Mouse (Mus musculus) midbrain, embryonic 14.5 days (tissue): ENCODE measurements around the gene Rtl10. TPM values are rescaled to one million over a fixed set of nuclear protein-coding genes. Genes with fewer than 3 reads are reported as not detected.
A peak's percentile ranks its signal among the peaks of the same experiment; 100 is the strongest.
"Not testable (repeated sequence)": the region's sequence is repeated elsewhere in the genome, so short reads cannot be mapped to it uniquely, and the experiment has no call there.

Source experiments
- ATAC-seq: fragments of 200-750 bp; cut with Nextera tagmentation; 2 replicates; pipeline ENCODE4 v1.8.0; 2017; ENCODE audit warnings: moderate number of reproducible peaks, moderate library complexity; ENCODE audit not compliant: low FRiP score, low TSS enrichment
- DNase-seq: peaks from one replicate; pipeline ENCODE4 v3.0.0-alpha.2; 2015
- H3K27ac ChIP-seq: fragments of 300-500 bp; sonication (generic); replicated peaks from 2 replicates; pipeline ENCODE4 v1.5.1; 2014; ENCODE audit warnings: mild to moderate bottlenecking, low read depth, low read length, moderate library complexity
- H3K27me3 ChIP-seq: fragments of 300-500 bp; sonication (generic); 2 replicates; pipeline ENCODE4 v1.6.1; 2014; ENCODE audit warnings: low read length, control low read depth, mixed read lengths; ENCODE audit not compliant: control insufficient read depth, insufficient read depth
- H3K36me3 ChIP-seq: fragments of 300-500 bp; sonication (generic); 2 replicates; pipeline ENCODE4 v1.6.1; 2014; ENCODE audit warnings: low read length, control low read depth; ENCODE audit not compliant: control insufficient read depth, insufficient read depth
- H3K4me1 ChIP-seq: fragments of 300-500 bp; sonication (generic); 2 replicates; pipeline ENCODE4 v1.6.1; 2014; ENCODE audit warnings: mild to moderate bottlenecking, antibody characterized with exemption, low read length, control low read depth; ENCODE audit not compliant: control insufficient read depth, insufficient read depth
- H3K4me2 ChIP-seq: fragments of 300-500 bp; sonication (generic); 2 replicates; pipeline ENCODE4 v1.6.1; 2014; ENCODE audit warnings: mild to moderate bottlenecking, low read length, moderate library complexity
- H3K4me3 ChIP-seq: fragments of 300-500 bp; sonication (generic); replicated peaks from 2 replicates; pipeline ENCODE4 v1.5.1; 2014; ENCODE audit warnings: low read depth, low read length
- H3K9ac ChIP-seq: fragments of 300-500 bp; sonication (generic); replicated peaks from 2 replicates; pipeline ENCODE4 v1.6.1; 2014; ENCODE audit warnings: mild to moderate bottlenecking, low read length, moderate library complexity
- H3K9me3 ChIP-seq: fragments of 300-500 bp; sonication (generic); 2 replicates; pipeline ENCODE4 v1.6.1; 2016; ENCODE audit warnings: low read length, control low read depth, mixed read lengths; ENCODE audit not compliant: control insufficient read depth
- WGBS: fragments of 180-500 bp; shearing (Covaris S2); extraction: QIAGEN DNeasy Blood & Tissue Kit; methylation state at CpG from one replicate; pipeline ENCODE4 v1.1.7; 2014; 5-methylcytosine and 5-hydroxymethylcytosine counted together
- polyA plus RNA-seq: library from polyadenylated mRNA; unstranded; fragments of >200 nt; fragmentation: Nextera tagmentation; extraction: Ambion mirVana; gene quantifications from 2 replicates; pipeline ENCODE4 v1.2.1, GENCODE M21; 2014

The Rtl10 gene
- polyA plus RNA-seq, 1 experiment from 2014 or later, result 4.1 TPM

- Histone ChIP-seq H3K4me3 (no peak overlapping the region), H3K4me2 (no peak overlapping the region), H3K27me3 (no peaks in the 10 kb centered on the region), H3K36me3 (peaks cover 5% of the 10 kb centered on the region; the same call in 1 of the 2 replicates), H3K27ac (no peak overlapping the region), H3K9ac (no peak overlapping the region), H3K4me1 (no peaks in the 10 kb centered on the region), H3K9me3 (no peaks in the 10 kb centered on the region)
- no peak for ATAC-seq
- whole genome bisulfite sequencing, result 50% methylated on average over 1 of the region's 1 CpGs
- DNase-seq, result no peak
Measured at GRCm38 (mm10) chr16:18507200-18507549, 8.5 kb downstream of the Rtl10 start.

DNA sequence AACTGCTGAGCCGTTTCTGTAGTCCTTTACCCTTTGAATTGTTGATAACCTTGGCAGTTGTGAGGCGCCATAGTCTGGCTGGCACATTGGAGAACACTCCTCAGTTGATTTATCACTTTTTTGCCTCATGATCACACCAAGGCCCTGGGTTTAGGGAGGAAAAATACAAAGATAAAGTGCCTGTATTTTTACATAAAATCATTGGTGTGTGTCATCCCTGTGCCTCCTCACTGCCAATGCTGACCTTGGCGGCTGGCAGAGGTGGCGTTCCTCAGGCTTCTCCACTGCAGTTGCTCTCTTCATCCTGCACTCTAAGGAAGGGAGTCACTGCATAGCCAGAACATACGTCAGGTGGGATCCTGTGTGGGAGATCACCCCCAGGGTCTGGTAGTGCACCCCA, 13.0 kb downstream of the Rtl10 start:
- no peak overlapping the region for H3K4me3 ChIP-seq
- H3K9ac ChIP-seq, result no peak overlapping the region
- ATAC-seq, result no peak
- H3K4me1 ChIP-seq, result no peaks in the 10 kb centered on the region
- H3K36me3 ChIP-seq, result no peaks in the 10 kb centered on the region
- no peak for DNase-seq
- 84% methylated on average over 5 of the region's 5 CpGs for WGBS
- H3K4me2 ChIP-seq, result no peak overlapping the region
- no peaks in the 10 kb centered on the region for H3K9me3 ChIP-seq
- no peaks in the 10 kb centered on the region for H3K27me3 ChIP-seq
- no peak overlapping the region for H3K27ac ChIP-seq

DNA sequence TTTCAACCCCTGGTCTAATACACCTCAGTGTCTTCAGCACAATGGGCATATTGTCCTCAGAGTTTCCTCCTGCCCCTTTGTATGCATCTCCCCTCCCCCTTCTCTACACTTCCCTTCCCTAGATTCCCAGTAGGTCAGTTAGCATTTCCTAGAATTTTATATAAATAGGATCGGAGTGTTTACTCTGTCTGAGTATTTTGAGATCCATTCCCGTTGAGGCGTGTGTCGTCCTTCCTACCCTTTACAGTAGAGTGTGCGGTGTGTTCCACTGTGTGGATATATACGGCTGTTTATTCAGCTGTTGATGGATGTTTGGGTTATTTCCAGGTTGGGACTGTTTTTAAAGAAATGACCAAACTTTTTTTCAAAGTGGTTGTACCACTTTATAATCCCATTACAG, 14.8 kb downstream of the Rtl10 start:
- WGBS, result 85% methylated on average over 6 of the region's 6 CpGs
- Histone ChIP-seq H3K27me3 (no peaks in the 10 kb centered on the region), H3K4me1 (no peaks in the 10 kb centered on the region), H3K36me3 (no peaks in the 10 kb centered on the region), H3K4me2 (no peak overlapping the region), H3K9ac (no peak overlapping the region), H3K27ac (no peak overlapping the region), H3K4me3 (no peak overlapping the region), H3K9me3 (no peaks in the 10 kb centered on the region)
- no peak for ATAC-seq
- DNase-seq, result no peak

GRCm38 (mm10) chr16:18518091-18518490, 19.4 kb downstream of the Rtl10 start:
- H3K4me1 ChIP-seq, result no peaks in the 10 kb centered on the region
- no peak for DNase-seq
- H3K4me2 ChIP-seq, result no peak overlapping the region
- no peak overlapping the region for H3K4me3 ChIP-seq
- no peaks in the 10 kb centered on the region for H3K36me3 ChIP-seq
- no peaks in the 10 kb centered on the region for H3K27me3 ChIP-seq
- H3K27ac ChIP-seq, result no peak overlapping the region
- no peak overlapping the region for H3K9ac ChIP-seq
- H3K9me3 ChIP-seq, result no peaks in the 10 kb centered on the region
- no peak for ATAC-seq

DNA sequence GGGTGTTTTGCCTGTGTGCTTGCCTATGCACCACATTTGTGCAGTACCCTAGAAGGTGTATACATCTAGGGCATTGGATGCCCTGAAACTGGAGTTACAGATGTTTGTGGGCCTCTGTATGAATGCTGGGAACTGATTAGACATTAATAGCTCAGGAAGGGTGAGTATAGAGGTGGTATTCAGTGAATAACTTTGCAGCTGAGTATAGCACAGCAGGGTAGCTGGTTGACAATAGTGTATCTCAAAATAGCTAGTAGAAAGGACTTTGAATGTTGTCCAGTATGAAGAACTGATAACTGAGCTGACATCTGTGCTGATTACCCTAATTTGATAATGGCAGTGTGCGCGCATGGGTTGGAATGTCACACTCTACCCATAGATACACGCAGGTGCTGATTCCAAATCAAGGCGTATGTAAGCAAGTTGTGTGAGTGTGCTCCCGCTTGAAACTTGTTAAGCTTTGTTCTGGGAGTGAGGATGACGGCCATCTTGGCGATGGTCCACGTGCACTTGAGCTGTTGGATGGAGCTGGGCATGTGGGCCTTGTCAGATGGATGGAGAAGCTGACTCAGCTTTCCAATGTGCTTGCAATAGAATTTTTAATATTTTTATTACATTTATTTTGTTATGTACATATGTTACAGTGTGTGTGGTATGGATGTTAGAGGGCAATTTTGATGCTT, 25.0 kb downstream of the Rtl10 start:
- Histone ChIP-seq H3K9me3 (no peaks in the 10 kb centered on the region), H3K27me3 (no peaks in the 10 kb centered on the region), H3K27ac (no peak overlapping the region), H3K4me3 (no peak overlapping the region), H3K36me3 (no peaks in the 10 kb centered on the region), H3K4me2 (no peak overlapping the region), H3K4me1 (no peaks in the 10 kb centered on the region), H3K9ac (no peak overlapping the region)
- ATAC-seq (no peak), DNase-seq (no peak)
- 96% methylated on average over 8 of the region's 8 CpGs for WGBS

DNA sequence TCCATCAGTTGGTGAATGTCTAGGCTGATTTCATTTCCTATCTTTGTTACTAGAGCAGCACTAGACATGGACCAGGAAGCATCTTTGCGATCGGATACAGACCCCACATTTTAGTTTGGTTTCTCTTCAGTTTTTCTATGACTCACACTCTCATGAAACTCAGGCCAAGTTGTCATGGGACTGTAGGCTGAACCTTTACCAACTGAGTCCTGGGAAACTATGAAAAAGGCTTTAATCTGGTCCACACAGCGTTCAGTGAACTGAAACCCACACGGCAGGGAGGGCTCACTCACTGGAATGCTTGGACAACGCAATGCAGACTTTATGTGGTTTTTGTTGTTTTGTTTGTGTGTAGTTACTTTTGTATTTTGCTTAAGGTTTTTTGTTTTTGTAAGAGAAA, 30.0 kb downstream of the Rtl10 start:
- no peak for DNase-seq
- Histone ChIP-seq H3K36me3 (no peaks in the 10 kb centered on the region), H3K4me2 (no peak overlapping the region), H3K27me3 (no peaks in the 10 kb centered on the region), H3K4me1 (no peaks in the 10 kb centered on the region), H3K9ac (no peak overlapping the region), H3K27ac (no peak overlapping the region), H3K4me3 (no peak overlapping the region), H3K9me3 (no peaks in the 10 kb centered on the region)
- ATAC-seq, result no peak
- WGBS, result 72% methylated on average over 5 of the region's 5 CpGs

DNA sequence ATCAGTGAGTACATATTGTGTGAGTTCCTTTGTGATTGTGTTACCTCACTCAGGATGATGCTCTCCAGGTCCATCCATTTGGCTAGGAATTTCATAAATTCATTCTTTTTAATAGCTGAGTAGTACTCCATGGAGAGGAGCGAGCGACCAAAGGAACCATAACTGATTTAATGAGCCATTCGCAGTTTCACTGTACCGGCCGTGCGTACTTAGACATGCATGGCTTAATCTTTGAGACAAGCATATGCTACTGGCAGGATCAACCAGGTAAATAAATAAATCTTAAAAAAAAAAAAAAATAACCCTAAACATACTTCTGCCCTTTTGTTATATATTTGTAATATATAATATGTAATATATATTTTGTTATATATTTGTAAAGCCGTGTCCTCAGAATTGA, 34.4 kb downstream of the Rtl10 start:
- not testable (repeated sequence) for DNase-seq, H3K27ac ChIP-seq, H3K36me3 ChIP-seq, H3K9me3 ChIP-seq, H3K4me3 ChIP-seq, H3K27me3 ChIP-seq, H3K9ac ChIP-seq, H3K4me2 ChIP-seq, H3K4me1 ChIP-seq
- ATAC-seq, result peak; percentile 93; the same call in 1 of the 2 replicates
- 93% methylated on average over 7 of the region's 7 CpGs for WGBS

DNA sequence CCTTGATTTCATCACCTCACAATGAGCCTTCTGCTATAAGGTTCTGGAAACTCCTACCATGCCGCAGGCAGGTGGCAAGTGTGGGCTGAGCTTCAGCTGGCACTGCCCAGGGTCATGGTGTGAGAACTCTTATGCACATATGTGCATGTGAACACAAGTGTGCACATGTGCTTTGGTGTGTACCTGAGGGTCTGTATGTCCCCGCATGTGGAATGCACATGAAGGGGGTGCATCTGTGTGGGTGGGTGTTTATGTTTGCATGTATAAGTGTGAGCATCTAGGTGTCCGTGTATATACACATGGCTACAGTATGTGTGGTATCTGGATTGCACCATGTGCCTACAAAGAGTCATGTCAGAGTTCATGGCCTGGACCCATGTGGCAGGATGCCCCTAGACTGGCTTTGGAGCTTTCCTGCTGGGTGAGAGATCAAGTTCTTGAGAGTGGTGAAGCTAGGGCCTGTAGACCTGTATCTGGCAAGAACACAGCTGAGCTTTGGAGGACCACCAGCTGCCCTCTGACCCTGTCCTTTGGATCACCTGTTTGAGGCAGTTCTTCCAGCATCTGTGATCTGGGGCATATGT, 38.8 kb downstream of the Rtl10 start:
- Histone ChIP-seq H3K4me1 (no peaks in the 10 kb centered on the region), H3K4me2 (no peak overlapping the region), H3K9ac (no peak overlapping the region), H3K9me3 (no peaks in the 10 kb centered on the region), H3K27ac (no peak overlapping the region), H3K27me3 (no peaks in the 10 kb centered on the region), H3K4me3 (no peak overlapping the region), H3K36me3 (no peaks in the 10 kb centered on the region)
- ATAC-seq (no peak), DNase-seq (no peak)
- 92% methylated on average over 3 of the region's 3 CpGs for WGBS

DNA sequence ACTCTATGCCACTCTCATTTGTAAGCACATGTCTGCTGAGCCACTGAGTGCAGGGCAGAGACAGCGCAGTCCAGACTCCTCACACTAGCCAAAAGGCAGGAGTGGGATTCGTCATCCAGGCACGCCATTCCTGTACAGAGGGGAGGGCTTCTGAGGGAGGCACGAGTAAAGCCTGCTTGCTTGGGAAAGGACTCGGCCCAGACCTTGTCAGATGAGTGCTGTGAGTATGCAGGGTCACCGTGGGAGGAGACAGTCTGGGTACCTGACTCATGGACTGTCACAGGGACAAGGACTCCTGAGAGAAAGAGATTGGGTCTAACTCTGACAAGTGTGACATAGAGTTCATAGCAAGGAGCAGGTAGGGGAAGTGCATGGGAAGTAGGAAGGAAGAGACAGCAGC, 40.6 kb downstream of the Rtl10 start:
- H3K4me2 ChIP-seq, result no peak overlapping the region
- H3K4me3 ChIP-seq, result no peak overlapping the region
- H3K4me1 ChIP-seq, result no peaks in the 10 kb centered on the region
- no peak overlapping the region for H3K9ac ChIP-seq
- no peak overlapping the region for H3K27ac ChIP-seq
- ATAC-seq (no peak), DNase-seq (no peak)
- H3K27me3 ChIP-seq, result no peaks in the 10 kb centered on the region
- H3K9me3 ChIP-seq, result no peaks in the 10 kb centered on the region
- 81% methylated on average over 6 of the region's 6 CpGs for WGBS
- H3K36me3 ChIP-seq, result no peaks in the 10 kb centered on the region
